Mouse (Mus musculus): ENCODE data around the gene Cldn15. TPM values are rescaled to one million over a fixed set of nuclear protein-coding genes. Genes with fewer than 3 reads are reported as not detected.
"Not testable (repeated sequence)": the region's sequence is repeated elsewhere in the genome, so short reads cannot be mapped to it uniquely, and the experiment has no call there.

Cldn15 gene
- under 1 TPM in 1 of 2 experiments, not detected in 1; 0.17 TPM for total RNA-seq (2021)
- long read RNA-seq, experiment 1, result 0 reads
- long read RNA-seq, experiment 2, result 0 reads

DNA sequence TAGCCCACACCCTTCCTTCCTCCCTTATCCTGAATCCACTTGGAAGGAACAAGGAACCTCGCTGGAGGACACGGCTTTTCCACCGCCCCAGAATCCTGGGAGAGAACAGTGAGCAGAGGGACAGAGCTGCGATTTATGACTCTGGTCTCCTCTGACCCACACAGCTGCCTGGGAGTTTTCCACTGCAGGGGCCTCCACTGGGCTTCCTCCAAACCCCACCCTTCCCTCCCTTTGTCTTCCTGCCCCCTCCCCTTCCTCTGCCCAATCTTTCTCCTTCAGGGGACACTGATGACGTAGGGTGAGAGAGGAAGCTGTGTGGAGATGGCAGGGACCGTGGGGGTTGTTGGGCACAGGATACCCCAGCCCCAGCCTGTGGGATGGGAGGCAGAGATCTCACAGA lies at the start of gene Cldn15:
Gene Cldn15, plus strand, starts transcription at position 286 of the 400 bp plus-strand sequence.
- DNase-seq (ENCODE audit: low spot score in 2 of 2), result no peak
- intact Hi-C loops (cut with DNase I), result no loop called here

DNA sequence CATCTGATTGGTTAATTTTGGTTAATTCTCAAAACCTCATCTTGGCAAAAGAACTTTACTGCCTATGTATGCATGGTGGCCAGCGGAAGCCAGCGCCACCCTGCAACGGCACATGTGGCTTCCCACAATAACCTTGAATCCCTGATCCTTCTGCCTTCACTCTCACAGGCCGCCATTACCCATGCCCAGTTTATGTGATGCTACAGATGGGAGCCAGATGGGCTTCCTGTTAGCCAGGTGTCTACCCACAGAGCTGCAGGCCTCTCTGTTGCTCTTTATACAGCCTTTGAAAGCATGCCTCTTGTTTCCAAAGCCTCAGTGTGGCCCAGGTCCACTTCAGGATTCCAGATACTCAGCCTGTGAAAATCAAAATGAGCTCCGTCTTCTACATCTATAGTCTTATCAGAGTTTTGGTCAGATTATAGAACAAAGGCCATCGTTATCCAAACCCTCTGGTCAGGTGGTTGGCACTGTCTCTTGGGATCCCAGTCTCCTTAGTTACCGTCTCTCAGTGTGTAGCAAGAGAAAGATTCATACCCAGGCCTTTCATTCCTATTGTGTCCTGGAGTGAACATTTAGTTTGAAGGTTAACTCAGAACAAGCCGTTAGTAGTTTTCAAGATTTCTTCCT lies 48.7 kb upstream of the Cldn15 start:
- intact Hi-C loops (cut with DNase I), result no loop called here
- DNase-seq (ENCODE audit: low spot score in 2 of 2), result no peak

- intact Hi-C loops (cut with DNase I), result no loop called here
- DNase-seq (ENCODE audit: low spot score in 2 of 2), result peak; percentile 71 to 85
Observed at GRCm38 (mm10) chr5:136918655-136919472, 47.6 kb upstream of the Cldn15 start.

GRCm38 (mm10) chr5:136919546-136920301 lies 46.7 kb upstream of the Cldn15 start:
- intact Hi-C loops (cut with DNase I), result no loop called here
- no peak for DNase-seq (ENCODE audit: low spot score in 2 of 2)

GRCm38 (mm10) chr5:136922830-136923229 lies 43.6 kb upstream of the Cldn15 start:
- intact Hi-C loops (cut with DNase I), result no loop called here
- DNase-seq (ENCODE audit: low spot score in 2 of 2), result no peak

GRCm38 (mm10) chr5:136923751-136924478 lies 42.5 kb upstream of the Cldn15 start:
- no peak for DNase-seq (ENCODE audit: low spot score in 2 of 2)
- intact Hi-C loops (cut with DNase I), result no loop called here

DNA sequence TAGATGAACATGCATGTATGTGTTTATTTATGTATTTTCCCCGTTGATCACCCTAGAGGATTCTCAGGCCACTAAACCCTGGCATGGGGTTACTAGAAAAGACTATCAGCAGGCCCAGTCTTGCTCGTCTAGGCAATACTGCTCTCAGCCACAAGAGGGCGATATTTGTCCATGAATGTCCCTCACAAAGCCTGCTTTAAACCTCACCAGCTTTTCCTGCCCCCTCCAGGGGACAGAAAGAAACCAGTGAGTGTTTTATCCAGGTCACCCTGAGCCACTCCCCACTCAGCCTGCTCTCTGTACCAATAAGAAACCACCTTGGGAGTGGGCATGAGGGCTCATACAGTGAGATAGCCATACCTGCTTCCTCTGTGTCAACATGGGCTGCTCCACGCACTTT lies 37.3 kb upstream of the Cldn15 start:
- intact Hi-C loops (cut with DNase I), result no loop called here
- DNase-seq (ENCODE audit: low spot score in 2 of 2), result peak; percentile 90 to 92

DNA sequence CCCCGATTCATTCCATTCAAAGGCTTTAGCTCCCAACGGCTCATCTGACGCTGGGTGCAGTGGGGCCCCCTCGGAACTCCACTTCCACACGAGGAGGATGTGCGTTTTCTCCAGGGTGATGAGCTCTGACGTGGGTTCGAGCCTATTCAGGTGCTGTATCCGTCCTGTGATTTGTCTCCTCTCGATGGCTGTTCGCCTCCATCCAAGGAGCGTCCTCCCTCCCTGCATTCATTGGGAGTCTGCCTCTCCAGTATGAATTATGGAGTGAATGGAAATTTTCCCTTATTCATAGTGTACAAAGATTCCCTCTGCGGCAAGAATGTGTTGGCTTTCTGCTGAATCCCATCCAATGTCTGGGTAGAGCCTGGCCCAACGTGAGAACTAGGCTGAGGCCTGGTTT lies 34.5 kb upstream of the Cldn15 start:
- intact Hi-C loops (cut with DNase I), result loop anchor here (5.0 kb wide), 1 partner anchor 175 kb away; no protein-coding TSS in a partner anchor

DNA sequence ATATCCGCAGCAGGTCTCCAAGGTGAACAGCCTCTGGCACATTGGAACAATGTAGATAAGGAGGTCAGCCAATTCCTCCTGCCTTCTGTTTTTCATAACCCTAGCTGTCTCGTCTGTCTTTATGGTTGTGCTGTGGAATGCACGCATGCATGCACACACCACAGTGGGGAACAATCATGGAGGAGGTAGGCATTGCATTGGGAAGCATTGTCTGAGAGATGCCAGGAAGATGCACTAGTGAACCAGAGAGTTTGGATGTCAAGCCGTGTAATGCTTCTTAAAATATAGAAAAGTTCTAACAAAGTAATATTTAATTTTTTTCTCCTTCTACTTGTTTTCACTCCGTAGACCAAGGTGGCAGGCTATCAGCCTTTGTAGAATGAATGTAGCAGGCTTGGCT lies 33.5 kb upstream of the Cldn15 start:
- DNase-seq (ENCODE audit: low spot score in 2 of 2), result no peak
- intact Hi-C loops (cut with DNase I), result loop anchor here (5.0 kb wide), 1 partner anchor 174 kb away; no protein-coding TSS in a partner anchor

More for the DNA sequence above, 34.5 kb upstream of the Cldn15 start:
- no peak for DNase-seq (ENCODE audit: low spot score in 2 of 2)

GRCm38 (mm10) chr5:136933930-136934329 lies 32.5 kb upstream of the Cldn15 start:
- no peak for DNase-seq (ENCODE audit: low spot score in 2 of 2)
- intact Hi-C loops (cut with DNase I), result loop anchor here (5.0 kb wide), 1 partner anchor 173 kb away; no protein-coding TSS in a partner anchor

DNA sequence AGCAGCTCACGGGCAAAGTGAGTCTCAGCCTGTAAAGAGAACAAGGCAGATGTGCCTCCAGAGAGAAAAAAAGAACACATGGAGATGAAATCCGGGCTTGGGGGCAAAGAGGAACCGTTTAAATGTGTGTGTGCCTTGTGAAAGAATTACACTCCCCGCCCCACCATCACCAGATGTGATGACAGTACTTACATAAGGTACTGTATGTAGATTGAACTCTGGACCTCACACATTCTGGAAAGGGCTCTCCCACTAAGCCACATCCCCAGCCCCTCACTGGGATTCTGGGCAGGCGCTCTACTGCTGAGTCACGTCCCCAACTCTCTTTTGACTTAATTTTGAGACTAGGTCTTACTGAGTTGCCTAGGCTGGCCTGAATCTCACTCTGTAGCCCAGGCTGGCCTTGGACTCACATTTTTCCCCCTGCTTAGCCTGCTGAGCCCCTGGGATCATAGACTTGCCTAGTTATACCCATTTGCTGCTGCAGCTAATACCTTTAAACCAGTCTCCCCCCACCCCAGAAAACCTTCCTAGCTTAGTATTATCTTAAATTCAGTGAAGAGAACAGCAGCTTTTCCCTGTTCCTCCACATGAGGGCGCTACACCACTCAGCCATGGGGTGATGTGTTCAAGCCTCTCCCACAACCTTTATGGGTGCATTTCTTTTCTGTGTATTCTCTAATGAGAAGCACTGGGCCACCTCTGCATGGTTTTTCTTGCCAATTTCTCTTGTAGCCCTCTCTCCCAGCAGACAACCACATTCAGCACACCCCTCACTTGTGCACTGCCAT lies 30.3 kb upstream of the Cldn15 start:
- intact Hi-C loops (cut with DNase I), result no loop called here
- no peak for DNase-seq (ENCODE audit: low spot score in 2 of 2)

DNA sequence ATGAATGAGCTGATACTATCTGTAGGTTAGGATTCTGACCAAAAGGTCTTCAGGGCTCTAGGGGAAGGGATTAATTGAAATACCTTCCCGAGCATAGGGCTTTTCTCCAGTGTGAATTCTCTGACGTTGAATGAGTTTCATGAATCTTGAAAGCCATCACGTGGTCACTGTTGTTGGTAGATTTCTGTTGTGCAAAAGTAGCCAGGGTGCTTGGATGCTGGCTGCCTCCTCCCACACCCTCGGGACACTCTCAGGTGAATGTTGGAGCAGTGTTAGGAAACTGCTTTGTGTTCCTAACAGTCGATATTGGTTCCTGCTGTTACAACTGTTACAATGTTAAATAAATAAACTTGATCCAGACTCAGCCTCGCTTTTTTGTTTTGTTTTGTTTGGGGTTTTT lies 29.7 kb upstream of the Cldn15 start:
- intact Hi-C loops (cut with DNase I), result no loop called here
- DNase-seq (ENCODE audit: low spot score in 2 of 2), result no peak

DNA sequence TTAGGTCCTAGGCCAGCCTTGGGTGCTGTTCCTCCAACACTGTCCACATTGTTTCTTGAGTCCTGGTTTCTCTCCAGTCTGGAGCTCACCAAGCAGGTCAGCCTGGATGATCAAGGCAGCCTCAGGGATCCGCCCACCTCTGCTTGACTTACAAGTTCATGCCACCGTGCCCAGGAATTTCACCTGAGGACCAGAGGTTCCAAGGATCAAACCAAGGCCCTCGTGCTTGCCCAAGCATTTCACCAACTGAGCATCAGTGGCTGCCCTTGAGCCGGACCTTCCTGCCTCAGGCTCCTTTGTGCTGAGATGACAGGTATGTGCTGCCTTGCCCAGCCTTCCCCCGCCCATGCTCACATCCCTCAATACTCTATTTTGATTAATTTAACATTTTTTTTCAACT lies 28.8 kb upstream of the Cldn15 start:
- no peak for DNase-seq (ENCODE audit: low spot score in 2 of 2)
- intact Hi-C loops (cut with DNase I), result no loop called here

DNA sequence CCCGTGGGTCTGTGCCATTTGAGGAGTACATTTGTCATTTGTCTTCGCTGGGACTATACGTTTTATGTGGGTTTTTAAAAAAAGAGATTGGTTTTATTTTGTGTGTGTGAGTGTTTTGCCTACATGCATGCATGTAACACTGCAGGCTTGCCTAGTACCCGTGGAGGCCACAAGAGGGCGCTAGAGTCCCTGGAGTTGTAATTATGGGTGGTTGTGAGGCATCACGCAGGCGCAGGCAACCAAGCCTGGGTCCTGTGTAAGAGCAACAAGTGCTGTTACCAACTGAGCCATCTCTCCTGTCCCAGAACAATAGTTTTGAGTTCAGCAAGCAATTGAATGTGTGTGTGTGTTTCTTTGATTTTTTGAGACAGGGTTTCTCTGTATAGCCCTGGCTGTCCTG lies 27.1 kb upstream of the Cldn15 start:
- intact Hi-C loops (cut with DNase I), result no loop called here
- DNase-seq (ENCODE audit: low spot score in 2 of 2), result no peak

GRCm38 (mm10) chr5:136940029-136940428 lies 26.4 kb upstream of the Cldn15 start:
- intact Hi-C loops (cut with DNase I); DNase-seq (ENCODE audit: low spot score in 2 of 2): not testable (repeated sequence)

- DNase-seq (ENCODE audit: low spot score in 2 of 2), result no peak
- intact Hi-C loops (cut with DNase I), result no loop called here
Observed at GRCm38 (mm10) chr5:136940845-136941560, 25.4 kb upstream of the Cldn15 start.

DNA sequence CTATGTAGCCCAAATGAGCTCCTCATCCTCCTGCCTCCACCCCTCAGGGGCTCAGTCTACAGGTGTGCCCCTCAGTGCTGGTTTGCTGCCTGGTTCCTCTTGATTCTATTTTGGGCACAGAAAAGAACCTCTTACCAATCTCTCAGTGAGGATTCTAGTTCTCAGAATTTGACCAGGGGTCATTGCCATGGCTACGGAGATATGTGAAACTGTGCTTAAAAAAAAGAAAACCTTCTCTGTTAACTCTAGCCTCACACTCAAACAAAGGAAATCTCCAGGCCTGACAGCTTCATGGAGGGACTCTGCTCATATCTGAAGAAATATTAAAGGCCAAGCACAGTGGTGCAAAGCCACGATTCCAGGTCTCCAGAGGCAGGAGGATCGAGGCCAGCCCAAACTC lies 23.6 kb upstream of the Cldn15 start:
- no peak for DNase-seq (ENCODE audit: low spot score in 2 of 2)
- intact Hi-C loops (cut with DNase I), result no loop called here

DNA sequence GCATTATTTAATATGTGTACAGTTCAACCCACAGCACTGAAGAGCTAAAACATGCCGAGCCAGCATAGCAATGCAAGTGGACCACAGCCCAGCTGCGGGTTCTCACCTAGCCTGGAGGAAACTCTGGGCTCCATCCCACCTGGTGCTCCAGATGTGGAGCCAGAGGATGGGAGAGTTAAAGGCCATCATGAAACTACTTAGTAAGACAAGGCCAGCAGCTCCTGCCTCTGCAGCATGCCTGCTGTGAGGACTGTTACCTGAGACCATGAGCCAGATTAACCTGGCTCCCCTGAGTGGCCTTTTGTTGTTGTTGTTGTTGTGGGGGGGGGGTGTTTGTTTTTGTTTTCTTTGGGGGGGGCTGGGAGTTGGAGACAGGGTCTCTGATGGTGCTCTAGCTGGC lies 23.0 kb upstream of the Cldn15 start:
- intact Hi-C loops (cut with DNase I), result no loop called here
- no peak for DNase-seq (ENCODE audit: low spot score in 2 of 2)

Measured in left cerebral cortex, postnatal 14 days (tissue).